Mouse (Mus musculus): ENCODE results near the gene Slc36a4. TPM values are rescaled to one million over a fixed set of nuclear protein-coding genes. Genes with fewer than 3 reads are reported as not detected.

Slc36a4 gene
- polyA plus RNA-seq (2017; shearing (Covaris generic)) = 9.9 TPM

DNA sequence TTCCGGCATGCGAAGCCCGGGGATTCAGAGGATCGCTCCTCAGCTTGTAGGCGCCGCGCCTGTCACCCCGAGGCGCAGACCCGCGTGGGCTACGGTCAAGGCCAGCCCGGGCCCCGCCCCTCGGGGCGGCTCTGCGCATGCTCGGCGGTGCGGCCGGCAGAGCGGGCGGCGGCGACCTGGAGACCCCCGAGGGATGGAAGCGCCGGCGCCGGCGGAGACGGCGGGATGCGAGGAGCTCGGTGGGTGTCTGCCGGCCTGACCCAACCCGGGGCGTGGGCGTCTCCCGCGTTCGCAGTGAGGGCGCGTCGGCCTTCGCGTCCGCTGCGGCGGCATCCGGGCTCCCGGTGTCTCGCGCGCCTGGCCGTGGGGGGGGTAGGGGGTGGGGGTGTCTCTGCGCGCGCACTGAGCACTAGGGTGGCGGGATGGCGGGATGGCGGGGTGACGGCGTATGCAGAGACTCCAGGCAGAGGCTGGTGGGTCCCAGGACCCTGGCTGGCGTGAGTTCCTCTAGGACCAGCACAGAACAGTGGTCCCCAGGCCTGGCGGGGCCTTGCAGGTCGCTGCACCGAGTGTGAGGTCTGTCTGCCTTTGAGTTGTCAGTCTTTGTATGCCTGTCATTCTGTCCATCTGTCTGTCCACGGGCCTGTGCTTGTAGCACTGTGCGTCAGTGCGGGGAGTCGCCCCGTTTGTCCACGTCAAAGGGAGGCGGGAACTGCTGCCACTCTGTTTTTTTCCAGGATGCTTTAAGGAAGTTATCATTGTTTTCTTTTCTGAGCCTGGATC, at the start of gene Slc36a4:
Slc36a4 (plus strand) TSS at position 140 of the 783 bp plus-strand sequence.

Other genes with a start within 250 kb of the Slc36a4 start
- gene Smco4, start 216.3 kb upstream of the Slc36a4 start, polyA plus RNA-seq (2017; shearing (Covaris generic)) = 34.5 TPM
- not detected for gene Deup1, start 81.8 kb upstream of the Slc36a4 start, polyA plus RNA-seq (2017; shearing (Covaris generic))
- not detected for gene Mtnr1b, start 164.8 kb downstream of the Slc36a4 start, polyA plus RNA-seq (2017; shearing (Covaris generic))